Mouse (Mus musculus): ENCODE data around the gene Tsc1.

DNA sequence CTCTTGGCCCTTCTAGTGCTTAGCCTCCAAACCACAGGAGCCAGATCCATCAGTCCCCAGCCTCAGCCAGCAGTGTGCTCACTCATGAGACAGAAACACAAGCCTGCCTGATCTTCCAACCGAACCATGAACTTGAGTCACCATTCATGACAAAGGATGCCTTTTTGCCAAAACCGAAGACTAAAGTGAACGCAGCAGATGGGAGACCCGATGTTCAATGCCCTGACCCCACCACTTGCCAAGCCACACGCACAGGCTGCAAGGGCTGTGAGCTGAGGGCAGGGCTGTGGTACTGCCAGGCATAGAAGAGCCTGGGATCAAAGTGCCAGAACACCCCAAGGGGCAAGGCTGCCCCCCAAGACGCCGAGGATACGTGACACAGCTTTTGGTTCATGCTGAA is 72.0 kb downstream of the Tsc1 start:
- no peak for TF ChIP-seq ZNF384 (IDR thresholded peaks at IDR 0.05; ENCODE audit: low read depth, low read length)
- TF ChIP-seq HCFC1 (IDR thresholded peaks at IDR 0.05; ENCODE audit: borderline replicate concordance, insufficient read depth, low read length), result no peak
- no peak for TF ChIP-seq CHD2 (IDR thresholded peaks at IDR 0.05; ENCODE audit: low read depth, low read length)

Data from ES-E14 (cell line).